Mouse (Mus musculus) cerebellum, adult 2 months (tissue): ENCODE results near the gene Atp1a2. TPM values are rescaled to one million over a fixed set of nuclear protein-coding genes. Genes with fewer than 3 reads are reported as not detected.

Source experiments
- DNase-seq, 2 experiments: peaks; one replicate each; pipeline ENCODE4 v3.0.0; 2021
- H3K27ac ChIP-seq: fragments of 200-500 bp; 2 replicates; pipeline ENCODE4 v1.5.1; 2012; ENCODE audit warnings: low read length, control low read depth, inconsistent platforms; ENCODE audit not compliant: insufficient read depth
- H3K27me3 ChIP-seq: fragments of 200-500 bp; 2 replicates; pipeline ENCODE4 v1.6.1; 2012; ENCODE audit warnings: inconsistent platforms, mild to moderate bottlenecking, low read length, moderate library complexity; ENCODE audit not compliant: control insufficient read depth, insufficient read depth
- H3K4me1 ChIP-seq: fragments of 200-500 bp; 2 replicates; pipeline ENCODE4 v1.6.1; 2011; ENCODE audit warnings: low read length; ENCODE audit not compliant: control insufficient read depth, insufficient read depth
- H3K4me3 ChIP-seq: fragments of 200-500 bp; replicated peaks from 2 replicates; pipeline ENCODE3; 2011; ENCODE audit warnings: mild to moderate bottlenecking, low read depth, low read length, control low read depth; ENCODE audit not compliant: insufficient read depth
- CTCF ChIP-seq: fragments of 200-500 bp; IDR thresholded peaks from 2 replicates; pipeline ENCODE4 v1.5.1; 2011; ENCODE audit warnings: low read depth, mild to moderate bottlenecking, control low read depth, low read length, moderate library complexity, borderline replicate concordance; ENCODE audit not compliant: insufficient read depth
- POLR2A ChIP-seq: fragments of 200-500 bp; IDR thresholded peaks from 2 replicates; pipeline ENCODE4 v1.6.1; 2011; ENCODE audit warnings: low read length, control low read depth, borderline replicate concordance; ENCODE audit not compliant: insufficient read depth
- WGBS: fragments of 180-500 bp; shearing (Covaris S2); methylation state at CpG from one replicate; pipeline ENCODE4 v1.1.7; 2018; 5-methylcytosine and 5-hydroxymethylcytosine counted together
- polyA plus RNA-seq: library from polyadenylated mRNA; depleted of rRNA; stranded (reverse); fragments of >200 nt; gene quantifications from 2 replicates; pipeline ENCODE4 v1.2.3, GENCODE M21; 2012

Atp1a2 gene
- polyA plus RNA-seq, 1 experiment: 584 TPM

DNA sequence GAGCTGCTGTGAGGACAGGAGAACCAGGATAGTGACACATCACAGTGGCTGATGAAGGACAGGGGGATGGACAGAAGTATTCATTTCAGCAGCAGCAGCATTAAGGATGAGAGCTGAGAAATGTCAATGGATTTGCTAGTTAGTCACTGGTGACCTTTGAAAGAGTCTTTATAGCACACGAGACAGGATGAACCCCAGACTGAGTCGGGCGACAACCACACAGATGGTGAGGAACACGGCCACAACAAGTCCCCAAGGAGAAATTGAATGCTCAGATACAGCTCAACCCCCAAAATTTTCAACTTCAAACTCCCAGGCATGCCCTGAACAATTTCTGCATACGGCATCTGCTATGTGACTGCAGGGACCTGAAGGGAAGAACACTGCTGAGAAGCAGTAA is 11.1 kb downstream of the Atp1a2 start:
- Histone ChIP-seq H3K27ac (no peak overlapping the region), H3K4me3 (no peak overlapping the region), H3K27me3 (no peaks in the 10 kb centered on the region), H3K4me1 (peaks cover 8% of the 10 kb centered on the region)
- TF ChIP-seq POLR2A: no peak
- no peak for TF ChIP-seq CTCF
- DNase-seq: no peak
- 66% methylated on average over 5 of the region's 5 CpGs for WGBS

DNA sequence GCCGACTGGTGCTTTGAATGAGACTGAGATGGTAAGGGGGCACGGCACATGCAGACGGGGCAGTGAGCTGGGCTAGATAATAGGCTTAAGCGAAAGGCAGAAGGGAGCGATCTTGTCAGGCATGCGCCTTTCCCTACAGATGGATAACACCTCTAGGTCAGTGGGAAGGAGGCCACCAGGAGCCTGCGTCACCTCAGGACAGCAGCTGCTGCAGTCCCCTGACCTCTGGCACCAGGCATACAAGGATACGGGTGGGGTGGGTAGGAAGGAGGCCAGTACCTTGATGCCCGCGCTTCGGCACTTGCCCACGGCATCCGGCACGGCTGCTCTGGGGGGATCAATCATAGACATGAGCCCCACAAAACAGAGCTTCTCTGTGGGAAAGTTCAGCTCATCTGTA is 13.6 kb downstream of the Atp1a2 start:
- Histone ChIP-seq H3K4me1 (peaks cover 8% of the 10 kb centered on the region), H3K27ac (no peak overlapping the region), H3K27me3 (no peaks in the 10 kb centered on the region), H3K4me3 (no peak overlapping the region)
- DNase-seq: peak in 1 of 2 experiments; percentile 9
- 86% methylated on average over 14 of the region's 14 CpGs for WGBS
- TF ChIP-seq CTCF (no peak), POLR2A (no peak)

DNA sequence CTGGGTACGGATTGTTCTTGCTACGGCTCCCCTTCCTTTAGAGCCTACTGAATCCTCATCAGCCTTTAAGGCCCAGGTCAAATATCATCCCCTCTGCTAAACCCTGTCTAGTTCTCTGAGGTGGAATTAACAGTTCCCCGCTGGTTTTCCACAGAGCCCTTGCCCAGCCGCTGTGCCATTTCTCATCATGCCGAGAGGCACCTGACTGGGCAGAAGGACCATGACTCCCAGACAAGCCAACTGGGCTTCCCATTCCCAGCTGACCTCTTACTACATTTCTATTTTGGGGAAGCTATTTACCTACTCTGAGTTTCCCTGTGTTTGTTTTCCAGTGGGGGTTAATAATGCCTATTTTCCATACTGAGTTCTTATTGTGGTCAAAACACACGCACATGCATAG is 14.8 kb downstream of the Atp1a2 start:
- TF ChIP-seq CTCF (no peak), POLR2A (no peak)
- peak in 1 of 2 experiments; percentile 33 for DNase-seq
- 48% methylated on average over 6 of the region's 6 CpGs for WGBS
- H3K4me3 ChIP-seq: no peak overlapping the region
- no peak overlapping the region for H3K27ac ChIP-seq
- H3K4me1 ChIP-seq: peaks cover 8% of the 10 kb centered on the region
- H3K27me3 ChIP-seq: no peaks in the 10 kb centered on the region

- Histone ChIP-seq H3K27me3 (no peaks in the 10 kb centered on the region), H3K27ac (no peak overlapping the region), H3K4me1 (peaks cover 8% of the 10 kb centered on the region), H3K4me3 (no peak overlapping the region)
- TF ChIP-seq POLR2A: no peak
- no peak for TF ChIP-seq CTCF
- DNase-seq: no peak
- 72% methylated on average over 10 of the region's 10 CpGs for WGBS
Observed at GRCm38 (mm10) chr1:172281522-172282254, 16.2 kb downstream of the Atp1a2 start.

GRCm38 (mm10) chr1:172279768-172280509 is 17.9 kb downstream of the Atp1a2 start:
- Histone ChIP-seq H3K4me1 (peaks cover 8% of the 10 kb centered on the region), H3K27me3 (no peaks in the 10 kb centered on the region), H3K4me3 (no peak overlapping the region), H3K27ac (no peak overlapping the region)
- no peak for DNase-seq
- TF ChIP-seq CTCF (no peak), POLR2A (no peak)
- WGBS: 71% methylated on average over 16 of the region's 16 CpGs

- TF ChIP-seq POLR2A: no peak
- TF ChIP-seq CTCF: no peak
- H3K27ac ChIP-seq: no peak overlapping the region
- 74% methylated on average over 13 of the region's 13 CpGs for WGBS
Observed at GRCm38 (mm10) chr1:172278328-172278727, 19.5 kb downstream of the Atp1a2 start.

DNA sequence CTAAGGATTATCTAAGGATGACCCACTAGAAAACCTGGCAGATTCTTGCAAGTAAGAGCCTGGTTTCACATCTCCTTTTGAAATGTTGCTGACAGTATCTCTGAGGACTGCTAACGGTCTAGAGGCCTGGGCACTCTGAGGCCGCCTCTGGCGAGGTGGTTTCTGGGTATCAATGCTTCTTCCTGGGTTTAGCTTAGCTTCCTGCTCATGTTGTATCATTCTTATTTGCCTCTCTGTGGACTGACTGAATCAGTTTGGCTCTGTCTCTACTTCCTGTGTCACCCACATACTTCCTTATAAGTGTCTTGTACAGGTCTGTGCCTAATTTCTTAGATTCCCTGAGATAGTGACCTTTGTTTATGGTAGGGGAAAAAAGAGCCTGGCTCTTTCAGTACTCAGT is 20.7 kb downstream of the Atp1a2 start:
- no peak overlapping the region for H3K4me3 ChIP-seq
- no peak for DNase-seq
- H3K27me3 ChIP-seq: no peaks in the 10 kb centered on the region
- no peaks in the 10 kb centered on the region for H3K4me1 ChIP-seq
- no peak overlapping the region for H3K27ac ChIP-seq
- TF ChIP-seq CTCF: no peak
- TF ChIP-seq POLR2A: no peak
- 75% methylated on average over 3 of the region's 3 CpGs for WGBS

More at GRCm38 (mm10) chr1:172278328-172278727, 19.5 kb downstream of the Atp1a2 start:
- DNase-seq: no peak
- H3K4me1 ChIP-seq: peaks cover 6% of the 10 kb centered on the region
- H3K27me3 ChIP-seq: no peaks in the 10 kb centered on the region
- H3K4me3 ChIP-seq: no peak overlapping the region

DNA sequence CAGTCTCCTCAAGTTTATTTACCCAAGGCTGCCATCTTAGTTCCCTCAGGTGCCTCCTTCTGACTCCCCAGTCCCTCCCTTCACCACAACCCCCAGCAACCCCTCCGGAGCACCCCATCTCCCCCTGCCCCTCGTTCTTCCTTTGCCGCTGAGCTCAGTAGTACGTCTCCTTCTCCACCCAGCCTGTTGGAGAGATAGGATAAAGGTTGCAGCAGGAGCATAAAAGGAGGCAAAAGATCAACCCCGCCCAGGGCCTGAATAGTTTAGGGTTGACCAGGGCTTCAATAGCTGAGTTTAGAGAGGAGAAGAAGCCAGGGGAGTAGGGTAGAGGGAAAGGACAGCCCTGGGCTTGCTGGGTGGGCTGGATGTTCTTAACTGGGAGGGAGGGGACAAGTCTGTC is 23.3 kb downstream of the Atp1a2 start:
- Histone ChIP-seq H3K4me3 (no peak overlapping the region), H3K4me1 (no peaks in the 10 kb centered on the region), H3K27ac (no peak overlapping the region), H3K27me3 (no peaks in the 10 kb centered on the region)
- 88% methylated on average over 5 of the region's 5 CpGs for WGBS
- DNase-seq: no peak
- no peak for TF ChIP-seq POLR2A
- no peak for TF ChIP-seq CTCF
